Mouse (Mus musculus) spleen, adult 2 months (tissue): ENCODE measurements around the gene Cradd. TPM values are rescaled to one million over a fixed set of nuclear protein-coding genes. Genes with fewer than 3 reads are reported as not detected.

Experiments used
- DNase-seq, 2 experiments: peaks; one replicate each; pipeline versions ENCODE4 v3.0.0 to v3.0.0-alpha.2; 2012 to 2021; ENCODE audit warnings: low spot score in 2 of 2, low read depth in 1 of 2
- H3K27ac ChIP-seq: fragments of 200-500 bp; 2 replicates; pipeline ENCODE4 v1.5.1; 2012; ENCODE audit warnings: low read length, inconsistent platforms; ENCODE audit not compliant: insufficient read depth
- H3K27me3 ChIP-seq: fragments of 200-500 bp; 2 replicates; pipeline ENCODE4 v1.6.1; 2012; ENCODE audit warnings: mild to moderate bottlenecking, moderate library complexity, low read length, inconsistent platforms; ENCODE audit not compliant: control insufficient read depth, insufficient read depth
- H3K36me3 ChIP-seq: fragments of 200-500 bp; 2 replicates; pipeline ENCODE4 v1.6.1; 2012; ENCODE audit warnings: mild to moderate bottlenecking, low read length, inconsistent platforms; ENCODE audit not compliant: control insufficient read depth, insufficient read depth
- H3K4me1 ChIP-seq: fragments of 200-500 bp; 2 replicates; pipeline ENCODE4 v1.6.1; 2011; ENCODE audit warnings: inconsistent platforms; ENCODE audit not compliant: control insufficient read depth, insufficient read depth, insufficient read length
- H3K4me3 ChIP-seq: fragments of 200-500 bp; 2 replicates; pipeline ENCODE4 v1.5.1; 2011; ENCODE audit warnings: mild to moderate bottlenecking, inconsistent platforms; ENCODE audit not compliant: insufficient read depth, insufficient read length; ENCODE audit errors: extremely low read depth
- CTCF ChIP-seq: fragments of 200-500 bp; IDR thresholded peaks from 2 replicates; pipeline ENCODE4 v1.5.1; 2011; ENCODE audit warnings: mild to moderate bottlenecking, inconsistent platforms; ENCODE audit not compliant: insufficient read depth, insufficient read length, insufficient replicate concordance; ENCODE audit errors: extremely low read depth
- POLR2A ChIP-seq: fragments of 200-500 bp; IDR thresholded peaks from 2 replicates; pipeline ENCODE4 v1.6.1; 2011; ENCODE audit warnings: low read depth, low read length, inconsistent platforms
- WGBS: fragments of 180-500 bp; shearing (Covaris S2); methylation state at CpG from one replicate; pipeline ENCODE4 v1.1.7; 2018; 5-methylcytosine and 5-hydroxymethylcytosine counted together
- polyA plus RNA-seq: library from polyadenylated mRNA; depleted of rRNA; stranded (reverse); fragments of >200 nt; gene quantifications from 2 replicates; pipeline ENCODE4 v1.2.3, GENCODE M21; 2012

The Cradd gene
- polyA plus RNA-seq, 1 experiment, result 8.2 TPM

GRCm38 (mm10) chr10:95174260-95174659 lies 149.7 kb downstream of the Cradd start:
- TF ChIP-seq POLR2A (no peak), CTCF (no peak)
- no peak for DNase-seq
- no peak overlapping the region for H3K4me3 ChIP-seq
- no peaks in the 10 kb centered on the region for H3K27me3 ChIP-seq
- H3K36me3 ChIP-seq, result no peaks in the 10 kb centered on the region
- peaks cover 3% of the 10 kb centered on the region; the same call in 1 of the 2 replicates for H3K4me1 ChIP-seq
- WGBS, result 92% methylated on average over 6 of the region's 6 CpGs
- H3K27ac ChIP-seq, result no peak overlapping the region

DNA sequence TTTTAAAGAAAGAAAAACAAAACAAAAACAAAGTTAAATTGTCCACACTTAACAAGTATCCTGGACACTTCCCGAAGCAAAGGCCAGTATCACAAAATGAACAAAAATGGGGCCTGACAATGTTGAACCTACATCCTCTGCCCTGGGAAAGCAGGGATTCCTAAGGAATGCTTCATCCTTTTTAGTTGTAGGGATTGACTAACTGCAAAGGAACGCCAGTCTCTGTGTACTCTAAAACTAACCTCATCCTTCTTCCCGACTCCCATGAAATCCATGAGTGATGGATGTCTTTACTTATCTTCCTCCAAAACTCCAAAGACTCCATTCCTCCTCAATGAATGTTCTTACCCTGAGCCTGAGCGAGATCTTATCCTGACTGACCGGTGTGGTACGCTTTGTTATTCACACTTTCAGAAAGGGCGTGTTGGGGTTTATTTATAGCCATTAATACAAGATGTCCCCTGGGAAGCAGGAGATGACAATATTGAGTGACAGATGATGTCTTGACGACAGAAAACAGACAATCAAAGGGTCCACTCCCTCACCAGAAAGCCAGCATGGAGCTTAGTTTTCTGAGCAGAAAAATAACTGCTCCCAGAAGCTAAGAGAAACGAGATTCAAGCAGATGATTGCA lies 153.1 kb downstream of the Cradd start:
- no peak for TF ChIP-seq CTCF
- TF ChIP-seq POLR2A, result no peak
- DNase-seq, result no peak
- 84% methylated on average over 9 of the region's 9 CpGs for WGBS

GRCm38 (mm10) chr10:95164949-95165348 lies 159.0 kb downstream of the Cradd start:
- TF ChIP-seq POLR2A (no peak), CTCF (no peak)
- 96% methylated on average over 2 of the region's 2 CpGs for WGBS
- Histone ChIP-seq H3K27ac (no peak overlapping the region), H3K36me3 (no peaks in the 10 kb centered on the region), H3K27me3 (no peaks in the 10 kb centered on the region), H3K4me3 (no peak overlapping the region), H3K4me1 (no peaks in the 10 kb centered on the region)
- DNase-seq, result no peak

More for the DNA sequence above, 153.1 kb downstream of the Cradd start:
- Histone ChIP-seq H3K27ac (no peak overlapping the region), H3K4me1 (no peaks in the 10 kb centered on the region), H3K36me3 (no peaks in the 10 kb centered on the region), H3K4me3 (no peak overlapping the region), H3K27me3 (no peaks in the 10 kb centered on the region)

DNA sequence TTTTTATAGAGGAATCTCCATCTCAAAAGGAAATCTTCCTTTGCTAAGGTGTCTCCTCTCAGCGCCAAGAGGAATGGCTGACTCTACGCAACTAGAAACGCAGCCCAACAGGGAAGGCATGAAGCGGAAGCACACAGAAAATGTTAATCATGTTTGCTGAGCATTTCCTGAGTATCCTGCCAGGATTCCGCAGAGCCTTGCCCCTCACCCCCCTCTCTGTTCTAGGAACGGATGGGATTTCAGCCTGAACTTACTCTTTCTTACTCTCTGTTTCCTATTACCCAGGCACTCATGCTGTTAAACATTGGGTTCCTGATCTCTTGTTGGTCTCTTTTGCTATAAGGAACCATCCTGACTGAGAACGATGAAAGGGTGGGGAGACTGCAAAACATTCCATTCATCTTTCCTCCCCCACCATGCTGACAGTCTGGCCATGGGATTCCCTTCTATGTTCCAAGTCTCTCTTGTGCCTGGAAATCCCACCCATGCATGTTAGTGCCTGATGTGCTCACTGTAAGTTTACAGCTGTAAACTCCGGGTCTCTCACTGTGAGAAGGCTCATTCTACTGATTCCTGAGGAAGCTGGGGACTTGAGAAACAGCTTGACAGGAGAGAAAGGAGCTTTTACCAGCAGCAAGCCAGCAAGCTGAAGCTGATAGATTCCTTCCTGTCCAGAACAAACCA lies 161.1 kb downstream of the Cradd start:
- no peak overlapping the region for H3K27ac ChIP-seq
- DNase-seq, result no peak
- no peaks in the 10 kb centered on the region for H3K36me3 ChIP-seq
- no peak for TF ChIP-seq POLR2A
- TF ChIP-seq CTCF, result no peak
- H3K27me3 ChIP-seq, result no peaks in the 10 kb centered on the region
- 74% methylated on average over 8 of the region's 8 CpGs for WGBS
- H3K4me3 ChIP-seq, result no peak overlapping the region
- no peaks in the 10 kb centered on the region for H3K4me1 ChIP-seq

- TF ChIP-seq POLR2A, result no peak
- TF ChIP-seq CTCF, result no peak
- no peak overlapping the region for H3K27ac ChIP-seq
Measured at GRCm38 (mm10) chr10:95159675-95160256, 164.2 kb downstream of the Cradd start.

GRCm38 (mm10) chr10:95156410-95156809 lies 167.5 kb downstream of the Cradd start:
- Histone ChIP-seq H3K36me3 (no peaks in the 10 kb centered on the region), H3K4me3 (no peak overlapping the region), H3K27me3 (no peaks in the 10 kb centered on the region), H3K4me1 (peaks cover 4% of the 10 kb centered on the region; the same call in 1 of the 2 replicates), H3K27ac (no peak overlapping the region)
- TF ChIP-seq POLR2A, result no peak
- TF ChIP-seq CTCF, result no peak
- WGBS, result 96% methylated on average over 5 of the region's 7 CpGs
- DNase-seq, result no peak

More at GRCm38 (mm10) chr10:95159675-95160256, 164.2 kb downstream of the Cradd start:
- WGBS, result 67% methylated on average over 9 of the region's 9 CpGs
- H3K27me3 ChIP-seq, result no peaks in the 10 kb centered on the region
- no peak for DNase-seq
- H3K36me3 ChIP-seq, result no peaks in the 10 kb centered on the region
- no peak overlapping the region for H3K4me3 ChIP-seq
- H3K4me1 ChIP-seq, result no peaks in the 10 kb centered on the region
